Mouse (Mus musculus) intestine, embryonic 14.5 days (tissue): ENCODE measurements around the gene Fam131b. TPM values are rescaled to one million over a fixed set of nuclear protein-coding genes. Genes with fewer than 3 reads are reported as not detected.

Source experiments
- ATAC-seq: fragments of 200-750 bp; cut with Nextera tagmentation; replicated peaks from 2 replicates; pipeline ENCODE4 v1.8.0; 2017; ENCODE audit warnings: low read depth, moderate number of reproducible peaks, moderate TSS enrichment, moderate library complexity; ENCODE audit not compliant: low FRiP score, low TSS enrichment
- DNase-seq: peaks from one replicate; pipeline ENCODE4 v3.0.0-alpha.2; 2018; ENCODE audit warnings: low spot score
- H3K27ac ChIP-seq: fragments of 300-500 bp; sonication (generic); 2 replicates; pipeline ENCODE4 v1.5.1; 2014; ENCODE audit warnings: low read depth, mild to moderate bottlenecking, control low read depth
- H3K27me3 ChIP-seq: fragments of 300-500 bp; sonication (generic); replicated peaks from 2 replicates; pipeline ENCODE4 v1.6.1; 2014; ENCODE audit warnings: low read length, control low read depth; ENCODE audit not compliant: control insufficient read depth, insufficient read depth
- H3K36me3 ChIP-seq: fragments of 300-500 bp; sonication (generic); 2 replicates; pipeline ENCODE4 v1.6.1; 2014; ENCODE audit warnings: low read length, control low read depth; ENCODE audit not compliant: control insufficient read depth, insufficient read depth
- H3K4me1 ChIP-seq: fragments of 300-500 bp; sonication (generic); replicated peaks from 2 replicates; pipeline ENCODE4 v1.6.1; 2014; ENCODE audit warnings: low read length, control low read depth, mixed read lengths; ENCODE audit not compliant: control insufficient read depth, insufficient read depth
- H3K4me2 ChIP-seq: fragments of 300-500 bp; sonication (generic); 2 replicates; pipeline ENCODE4 v1.6.1; 2014; ENCODE audit warnings: low read length
- H3K4me3 ChIP-seq: fragments of 300-500 bp; sonication (generic); 2 replicates; pipeline ENCODE4 v1.5.1; 2014; ENCODE audit warnings: low read depth, low read length, control low read depth, mixed read lengths
- H3K9ac ChIP-seq: fragments of 300-500 bp; sonication (generic); 2 replicates; pipeline ENCODE4 v1.6.1; 2014; ENCODE audit warnings: mild to moderate bottlenecking, low read length
- H3K9me3 ChIP-seq: fragments of 300-500 bp; sonication (generic); 2 replicates; pipeline ENCODE4 v1.6.1; 2016; ENCODE audit warnings: low read length, control low read depth; ENCODE audit not compliant: control insufficient read depth
- WGBS: fragments of 180-500 bp; shearing (Covaris S2); extraction: QIAGEN DNeasy Blood & Tissue Kit; methylation state at CpG from one replicate; pipeline ENCODE4 v1.1.7; 2014; 5-methylcytosine and 5-hydroxymethylcytosine counted together
- polyA plus RNA-seq: library from polyadenylated mRNA; unstranded; fragments of >200 nt; fragmentation: Nextera tagmentation; extraction: Ambion mirVana; gene quantifications from 2 replicates; pipeline ENCODE4 v1.2.1, GENCODE M21; 2014

Gene Fam131b
- polyA plus RNA-seq, 1 experiment from 2014 or later: 0.32 TPM

- WGBS: 67% methylated on average over 9 of the region's 9 CpGs
- no peak overlapping the region for H3K4me2 ChIP-seq
- H3K27me3 ChIP-seq: no peaks in the 10 kb centered on the region
- H3K36me3 ChIP-seq: peaks cover 70% of the 10 kb centered on the region
- H3K4me1 ChIP-seq: peaks cover 10% of the 10 kb centered on the region
- no peak overlapping the region for H3K4me3 ChIP-seq
- no peaks in the 10 kb centered on the region for H3K9me3 ChIP-seq
- DNase-seq (no peak), ATAC-seq (no peak)
- H3K27ac ChIP-seq: 0 out of 2 replicates have a peak overlapping the region, but pooled peaks have one; percentile 18
- H3K9ac ChIP-seq: no peak overlapping the region
Measured at GRCm38 (mm10) chr6:42359364-42360147, 35.1 kb upstream of the Fam131b start.

- H3K27ac ChIP-seq: no peak overlapping the region
Measured at GRCm38 (mm10) chr6:42358901-42359300, 34.5 kb upstream of the Fam131b start.

GRCm38 (mm10) chr6:42357901-42358300 lies 33.5 kb upstream of the Fam131b start:
- WGBS: 35% methylated on average over 6 of the region's 6 CpGs
- H3K4me2 ChIP-seq: no peak overlapping the region
- peaks cover 77% of the 10 kb centered on the region for H3K36me3 ChIP-seq
- H3K4me1 ChIP-seq: peaks cover 25% of the 10 kb centered on the region
- H3K9me3 ChIP-seq: no peaks in the 10 kb centered on the region
- DNase-seq (no peak), ATAC-seq (no peak)
- H3K27ac ChIP-seq: no peak overlapping the region
- no peaks in the 10 kb centered on the region for H3K27me3 ChIP-seq
- no peak overlapping the region for H3K9ac ChIP-seq
- H3K4me3 ChIP-seq: no peak overlapping the region

More at GRCm38 (mm10) chr6:42358901-42359300, 34.5 kb upstream of the Fam131b start:
- WGBS: 92% methylated on average over 12 of the region's 12 CpGs
- H3K4me3 ChIP-seq: no peak overlapping the region
- H3K27me3 ChIP-seq: no peaks in the 10 kb centered on the region
- H3K9me3 ChIP-seq: no peaks in the 10 kb centered on the region
- ATAC-seq: no peak
- peaks cover 16% of the 10 kb centered on the region for H3K4me1 ChIP-seq
- no peak for DNase-seq
- H3K36me3 ChIP-seq: peaks cover 70% of the 10 kb centered on the region
- no peak overlapping the region for H3K9ac ChIP-seq
- no peak overlapping the region for H3K4me2 ChIP-seq

- ATAC-seq: no peak
- Histone ChIP-seq H3K9me3 (no peaks in the 10 kb centered on the region), H3K27ac (no peak overlapping the region), H3K36me3 (peaks cover 84% of the 10 kb centered on the region), H3K4me3 (no peak overlapping the region), H3K4me1 (peaks cover 35% of the 10 kb centered on the region), H3K4me2 (no peak overlapping the region), H3K27me3 (no peaks in the 10 kb centered on the region), H3K9ac (no peak overlapping the region)
- WGBS: 94% methylated on average over 5 of the region's 5 CpGs
- DNase-seq: no peak
Measured at GRCm38 (mm10) chr6:42356913-42357312, 32.5 kb upstream of the Fam131b start.

GRCm38 (mm10) chr6:42355794-42356600 lies 31.6 kb upstream of the Fam131b start:
- H3K4me1 ChIP-seq: peaks cover 44% of the 10 kb centered on the region
- no peak overlapping the region for H3K4me2 ChIP-seq
- H3K36me3 ChIP-seq: peaks cover 82% of the 10 kb centered on the region
- no peak overlapping the region for H3K4me3 ChIP-seq
- no peaks in the 10 kb centered on the region for H3K27me3 ChIP-seq
- 95% methylated on average over 13 of the region's 13 CpGs for WGBS
- no peak for ATAC-seq
- no peak overlapping the region for H3K9ac ChIP-seq
- no peak overlapping the region for H3K27ac ChIP-seq
- DNase-seq: no peak
- H3K9me3 ChIP-seq: no peaks in the 10 kb centered on the region

DNA sequence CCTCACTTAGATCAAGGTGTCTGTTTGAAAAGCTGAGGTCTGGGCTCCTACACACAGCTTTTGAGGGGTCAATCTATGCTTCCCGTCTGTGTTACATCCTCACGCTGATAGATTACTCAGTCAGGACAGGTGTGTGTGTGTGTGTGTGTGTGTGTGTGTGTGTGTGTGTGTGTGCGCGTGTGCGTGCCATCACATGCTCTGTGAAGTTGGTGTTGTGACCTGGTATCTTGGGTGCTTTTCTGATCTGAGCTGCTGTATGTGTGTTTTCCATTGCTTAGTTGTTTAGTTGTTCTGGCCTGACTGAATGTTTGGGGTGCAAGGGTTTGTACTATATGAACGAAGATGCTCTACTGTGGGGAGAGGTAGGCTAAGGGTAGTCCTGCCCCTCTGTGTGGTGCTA lies 30.9 kb upstream of the Fam131b start:
- no peak overlapping the region for H3K9ac ChIP-seq
- no peaks in the 10 kb centered on the region for H3K27me3 ChIP-seq
- peaks cover 46% of the 10 kb centered on the region for H3K4me1 ChIP-seq
- no peak overlapping the region for H3K27ac ChIP-seq
- H3K9me3 ChIP-seq: no peaks in the 10 kb centered on the region
- H3K4me2 ChIP-seq: no peak overlapping the region
- ATAC-seq (no peak), DNase-seq (no peak)
- WGBS: 89% methylated on average over 6 of the region's 6 CpGs
- peaks cover 76% of the 10 kb centered on the region for H3K36me3 ChIP-seq
- no peak overlapping the region for H3K4me3 ChIP-seq

DNA sequence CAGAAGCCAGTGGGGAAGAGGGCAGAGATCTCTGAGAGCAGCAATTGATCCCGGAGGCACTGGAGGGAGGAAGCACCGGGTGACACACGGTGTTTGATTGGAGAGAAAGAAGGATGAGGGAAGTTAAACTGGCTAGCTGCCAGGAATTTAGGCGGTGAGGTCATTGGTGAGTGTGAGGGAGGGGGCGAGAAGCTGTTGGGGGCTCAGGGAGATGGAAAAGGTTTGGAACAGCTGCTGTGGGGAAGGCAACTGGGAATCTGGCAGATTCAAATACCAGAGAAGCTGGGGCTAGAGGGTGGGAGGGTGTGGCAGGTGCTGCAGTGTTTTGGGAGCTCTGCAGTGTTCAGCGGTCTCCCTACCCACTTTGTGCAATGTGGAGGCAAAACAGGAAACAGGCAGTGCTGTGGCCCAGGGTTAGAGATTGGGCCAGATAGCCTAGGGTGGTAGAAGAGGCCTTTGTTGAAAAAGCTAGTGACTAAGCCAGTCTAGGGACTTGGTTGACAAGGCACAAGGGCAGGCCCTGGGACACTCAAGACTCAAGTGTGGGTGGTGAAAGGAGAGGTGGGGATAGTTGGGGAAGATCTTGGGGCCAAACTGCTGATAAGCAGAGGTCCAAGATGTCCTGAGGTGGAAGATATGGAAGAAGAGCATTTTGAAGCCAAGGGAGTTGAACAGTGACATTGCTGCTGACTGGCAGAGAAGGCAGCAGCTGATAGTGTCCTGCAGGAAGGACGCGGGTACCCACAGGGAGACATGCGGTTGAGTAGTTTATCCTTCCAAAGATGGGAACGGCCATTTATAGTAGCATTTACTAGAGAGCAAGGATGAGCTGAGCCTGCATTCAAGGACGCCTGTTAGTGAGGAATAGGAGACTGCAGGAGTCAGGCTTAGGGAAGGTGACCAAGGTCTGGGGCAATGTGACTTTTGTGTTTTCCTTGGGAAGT lies 29.9 kb upstream of the Fam131b start:
- Histone ChIP-seq H3K27ac (no peak overlapping the region), H3K36me3 (peaks cover 66% of the 10 kb centered on the region), H3K4me2 (peak overlapping the region; percentile 20), H3K4me3 (no peak overlapping the region), H3K4me1 (peaks cover 46% of the 10 kb centered on the region), H3K9me3 (no peaks in the 10 kb centered on the region), H3K9ac (no peak overlapping the region), H3K27me3 (no peaks in the 10 kb centered on the region)
- WGBS: 51% methylated on average over 11 of the region's 11 CpGs
- ATAC-seq (no peak), DNase-seq (no peak)

- ATAC-seq: no peak
- Histone ChIP-seq H3K27me3 (no peaks in the 10 kb centered on the region), H3K4me1 (peaks cover 47% of the 10 kb centered on the region), H3K27ac (no peak overlapping the region), H3K4me3 (no peak overlapping the region; the same call in 1 of the 2 replicates), H3K9ac (no peak overlapping the region), H3K9me3 (no peaks in the 10 kb centered on the region), H3K4me2 (peak overlapping the region; percentile 7), H3K36me3 (peaks cover 55% of the 10 kb centered on the region)
- 78% methylated on average over 8 of the region's 8 CpGs for WGBS
- no peak for DNase-seq
Measured at GRCm38 (mm10) chr6:42353180-42353579, 28.7 kb upstream of the Fam131b start.
